Mouse (Mus musculus) stomach, embryonic 14.5 days (tissue): ENCODE measurements around the gene Uvrag. TPM values are rescaled to one million over a fixed set of nuclear protein-coding genes. Genes with fewer than 3 reads are reported as not detected.

Experiments
- ATAC-seq: fragments of 200-750 bp; cut with Nextera tagmentation; 2 replicates; pipeline ENCODE4 v1.8.0; 2017; ENCODE audit warnings: low read depth, moderate TSS enrichment; ENCODE audit not compliant: insufficient number of reproducible peaks, insufficient read depth, low FRiP score
- H3K27ac ChIP-seq: fragments of 300-500 bp; sonication (generic); 2 replicates; pipeline ENCODE4 v1.5.1; 2014; ENCODE audit warnings: mild to moderate bottlenecking, low read length, moderate library complexity, mixed read lengths
- H3K27me3 ChIP-seq: fragments of 300-500 bp; sonication (generic); 2 replicates; pipeline ENCODE4 v1.6.1; 2014; ENCODE audit warnings: low read length, control low read depth, mixed read lengths; ENCODE audit not compliant: control insufficient read depth, insufficient read depth
- H3K36me3 ChIP-seq: fragments of 300-500 bp; sonication (generic); 2 replicates; pipeline ENCODE4 v1.6.1; 2014; ENCODE audit warnings: mild to moderate bottlenecking, control low read depth, low read length, moderate library complexity, mixed read lengths; ENCODE audit not compliant: control insufficient read depth, insufficient read depth
- H3K4me1 ChIP-seq: fragments of 300-500 bp; sonication (generic); 2 replicates; pipeline ENCODE4 v1.6.1; 2014; ENCODE audit warnings: low read length, control low read depth, mixed read lengths; ENCODE audit not compliant: control insufficient read depth, insufficient read depth
- H3K4me2 ChIP-seq: fragments of 300-500 bp; sonication (generic); replicated peaks from 2 replicates; pipeline ENCODE4 v1.6.1; 2014; ENCODE audit warnings: low read depth, low read length, control low read depth
- H3K4me3 ChIP-seq: fragments of 300-500 bp; sonication (generic); 2 replicates; pipeline ENCODE4 v1.5.1; 2014; ENCODE audit warnings: low read depth, low read length, control low read depth
- H3K9ac ChIP-seq: fragments of 300-500 bp; sonication (generic); replicated peaks from 2 replicates; pipeline ENCODE4 v1.6.1; 2014; ENCODE audit warnings: low read depth, mild to moderate bottlenecking, control low read depth, low read length, moderate library complexity, mixed read lengths
- H3K9me3 ChIP-seq: fragments of 300-500 bp; sonication (generic); 2 replicates; pipeline ENCODE4 v1.6.1; 2016; ENCODE audit warnings: low read depth, low read length, control low read depth; ENCODE audit not compliant: control insufficient read depth
- WGBS: fragments of 180-500 bp; shearing (Covaris S2); extraction: QIAGEN DNeasy Blood & Tissue Kit; methylation state at CpG from one replicate; pipeline ENCODE4 v1.1.7; 2014; 5-methylcytosine and 5-hydroxymethylcytosine counted together
- polyA plus RNA-seq: library from polyadenylated mRNA; unstranded; fragments of >200 nt; fragmentation: Nextera tagmentation; extraction: Ambion mirVana; gene quantifications from 2 replicates; pipeline ENCODE4 v1.2.1, GENCODE M21; 2014

Uvrag gene
- polyA plus RNA-seq, 1 experiment from 2014 or later = 23.9 TPM

DNA sequence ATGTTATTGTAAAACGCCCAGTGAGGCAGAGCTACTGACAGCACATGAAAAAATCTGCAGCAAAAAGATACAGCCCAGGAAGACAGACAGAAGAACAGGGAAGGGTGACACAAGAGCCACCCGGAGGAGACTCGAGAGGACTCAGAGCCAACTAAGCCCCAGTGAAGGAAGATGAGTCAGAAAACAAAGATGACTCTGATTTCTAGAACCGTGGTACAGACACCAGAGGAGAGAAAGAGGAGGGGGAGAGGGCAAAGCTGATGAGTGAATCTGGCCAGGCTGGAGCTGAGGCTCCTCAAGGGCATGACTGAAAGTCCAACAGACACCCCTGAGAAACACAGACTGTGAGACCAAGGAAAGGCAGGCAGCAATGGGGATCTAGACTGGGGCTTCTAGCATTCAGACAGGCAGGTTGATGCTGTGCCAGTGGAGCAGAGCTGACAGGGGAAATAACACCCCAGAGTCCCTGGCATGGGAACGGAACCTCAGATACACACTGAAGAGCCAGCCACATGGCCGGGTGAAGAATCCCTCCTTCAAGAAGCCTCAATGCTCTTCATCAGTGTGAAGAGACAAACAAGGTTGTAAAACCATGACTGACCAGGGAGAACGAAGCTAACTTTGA, 79.8 kb downstream of the Uvrag start:
- Histone ChIP-seq H3K27me3 (no peaks in the 10 kb centered on the region), H3K4me2 (no peak overlapping the region), H3K4me1 (peaks cover 7% of the 10 kb centered on the region; the same call in 1 of the 2 replicates), H3K27ac (no peak overlapping the region), H3K4me3 (no peak overlapping the region), H3K9ac (no peak overlapping the region), H3K36me3 (no peaks in the 10 kb centered on the region), H3K9me3 (no peaks in the 10 kb centered on the region)
- WGBS = 77% methylated on average over 7 of the region's 7 CpGs
- ATAC-seq = no peak

- 91% methylated on average over 5 of the region's 5 CpGs for WGBS
- Histone ChIP-seq H3K9me3 (no peaks in the 10 kb centered on the region), H3K9ac (no peak overlapping the region), H3K4me2 (no peak overlapping the region), H3K27ac (no peak overlapping the region), H3K4me3 (no peak overlapping the region), H3K36me3 (no peaks in the 10 kb centered on the region), H3K27me3 (no peaks in the 10 kb centered on the region), H3K4me1 (peaks cover under 1% of the 10 kb centered on the region; the same call in 1 of the 2 replicates)
- no peak for ATAC-seq
Measured at GRCm38 (mm10) chr7:99060476-99060875, 80.5 kb downstream of the Uvrag start.

DNA sequence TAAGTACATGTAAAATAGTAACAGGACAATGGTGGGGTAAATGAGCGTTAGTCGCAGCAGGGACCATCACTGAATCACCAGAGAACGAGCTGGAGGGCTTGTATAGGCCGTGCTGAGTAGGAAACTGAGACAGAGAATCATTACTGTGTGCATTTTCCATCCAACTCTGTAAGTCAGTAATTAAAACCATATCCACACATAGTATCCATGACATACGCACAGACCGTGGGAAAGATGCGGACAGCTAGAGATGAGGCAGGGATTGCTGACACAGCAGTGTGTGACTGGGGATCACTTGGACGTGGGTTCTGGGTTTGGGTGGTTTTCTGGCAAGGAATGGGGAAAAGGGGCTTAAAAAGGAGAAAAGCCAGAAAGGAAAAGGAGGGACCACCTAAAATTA, 81.0 kb downstream of the Uvrag start:
- no peaks in the 10 kb centered on the region for H3K9me3 ChIP-seq
- H3K4me3 ChIP-seq = no peak overlapping the region
- no peak overlapping the region for H3K4me2 ChIP-seq
- H3K27ac ChIP-seq = no peak overlapping the region
- no peak overlapping the region for H3K9ac ChIP-seq
- ATAC-seq = no peak
- 90% methylated on average over 8 of the region's 8 CpGs for WGBS
- no peaks in the 10 kb centered on the region for H3K36me3 ChIP-seq
- H3K27me3 ChIP-seq = no peaks in the 10 kb centered on the region
- H3K4me1 ChIP-seq = no peaks in the 10 kb centered on the region

DNA sequence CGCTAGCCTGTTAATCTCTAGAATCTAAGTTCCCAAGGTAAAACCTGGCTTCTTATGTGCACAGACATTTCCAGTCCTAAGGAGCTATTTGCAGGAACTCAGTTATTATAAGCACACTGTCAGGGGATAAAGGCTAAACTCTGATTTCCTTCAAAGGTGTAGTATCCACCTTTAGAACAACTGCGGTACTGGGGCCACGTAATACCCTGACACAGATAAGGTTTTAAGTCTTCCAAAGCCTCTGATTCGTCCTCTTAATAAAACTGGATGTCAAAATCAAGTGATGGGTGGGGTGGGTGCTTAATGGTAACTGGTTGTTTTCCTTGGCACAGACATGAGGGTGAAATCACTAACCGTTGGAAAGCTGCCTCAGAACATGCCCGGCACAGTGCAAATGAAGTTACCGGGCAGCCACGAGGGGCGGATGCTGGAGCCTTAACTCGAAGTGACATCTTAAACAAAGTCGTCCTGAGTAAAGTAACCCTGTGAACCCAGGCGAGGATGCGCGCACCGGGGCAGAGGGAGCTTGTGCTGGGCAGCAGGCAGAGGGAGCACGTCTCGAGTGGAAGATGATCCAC, 83.8 kb downstream of the Uvrag start:
- H3K36me3 ChIP-seq = no peaks in the 10 kb centered on the region
- H3K27me3 ChIP-seq = no peaks in the 10 kb centered on the region
- no peak overlapping the region for H3K9ac ChIP-seq
- WGBS = 79% methylated on average over 17 of the region's 17 CpGs
- no peak for ATAC-seq
- no peaks in the 10 kb centered on the region for H3K4me1 ChIP-seq
- no peak overlapping the region for H3K4me2 ChIP-seq
- no peak overlapping the region for H3K4me3 ChIP-seq
- H3K9me3 ChIP-seq = no peaks in the 10 kb centered on the region; the same call in 1 of the 2 replicates
- no peak overlapping the region for H3K27ac ChIP-seq

DNA sequence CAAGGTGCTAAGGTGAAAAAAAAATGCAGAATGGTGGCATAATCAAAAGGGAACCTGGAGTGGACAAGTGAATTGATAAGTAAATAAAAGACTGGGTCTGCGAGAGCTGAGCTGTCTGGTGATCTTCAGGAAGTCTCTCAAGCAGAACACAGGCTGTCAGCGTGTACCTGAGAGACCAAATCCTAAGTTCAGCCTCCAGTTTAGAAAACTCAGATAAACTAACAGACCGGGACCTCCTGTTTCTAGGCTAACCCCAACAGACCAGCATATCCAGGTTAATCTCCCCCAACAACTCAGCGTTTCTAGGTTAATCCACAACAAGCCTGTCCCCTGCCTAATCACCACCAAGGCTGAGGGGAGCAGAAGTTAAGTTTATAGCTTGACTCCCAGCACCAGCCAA, 87.3 kb downstream of the Uvrag start:
- no peaks in the 10 kb centered on the region for H3K27me3 ChIP-seq
- H3K9ac ChIP-seq = no peak overlapping the region
- H3K27ac ChIP-seq = no peak overlapping the region
- no peak for ATAC-seq
- no peak overlapping the region for H3K4me3 ChIP-seq
- no peak overlapping the region for H3K4me2 ChIP-seq
- no peaks in the 10 kb centered on the region; the same call in 1 of the 2 replicates for H3K9me3 ChIP-seq
- WGBS = 88% methylated on average over 4 of the region's 4 CpGs
- no peaks in the 10 kb centered on the region; the same call in 1 of the 2 replicates for H3K36me3 ChIP-seq
- H3K4me1 ChIP-seq = peaks cover 3% of the 10 kb centered on the region; the same call in 1 of the 2 replicates

GRCm38 (mm10) chr7:99052471-99053241, 88.3 kb downstream of the Uvrag start:
- no peaks in the 10 kb centered on the region; the same call in 1 of the 2 replicates for H3K36me3 ChIP-seq
- no peaks in the 10 kb centered on the region; the same call in 1 of the 2 replicates for H3K9me3 ChIP-seq
- no peak for ATAC-seq
- 87% methylated on average over 6 of the region's 6 CpGs for WGBS
- no peaks in the 10 kb centered on the region for H3K27me3 ChIP-seq
- no peak overlapping the region for H3K9ac ChIP-seq
- H3K4me3 ChIP-seq = no peak overlapping the region
- H3K4me1 ChIP-seq = peaks cover 3% of the 10 kb centered on the region; the same call in 1 of the 2 replicates
- no peak overlapping the region for H3K27ac ChIP-seq
- H3K4me2 ChIP-seq = no peak overlapping the region

- Histone ChIP-seq H3K27me3 (no peaks in the 10 kb centered on the region), H3K9me3 (no peaks in the 10 kb centered on the region; the same call in 1 of the 2 replicates), H3K36me3 (no peaks in the 10 kb centered on the region; the same call in 1 of the 2 replicates), H3K4me1 (peaks cover 15% of the 10 kb centered on the region), H3K9ac (no peak overlapping the region), H3K27ac (no peak overlapping the region), H3K4me2 (no peak overlapping the region), H3K4me3 (no peak overlapping the region)
- no peak for ATAC-seq
- 53% methylated on average over 1 of the region's 1 CpGs for WGBS
Measured at GRCm38 (mm10) chr7:99050882-99051281, 90.1 kb downstream of the Uvrag start.

DNA sequence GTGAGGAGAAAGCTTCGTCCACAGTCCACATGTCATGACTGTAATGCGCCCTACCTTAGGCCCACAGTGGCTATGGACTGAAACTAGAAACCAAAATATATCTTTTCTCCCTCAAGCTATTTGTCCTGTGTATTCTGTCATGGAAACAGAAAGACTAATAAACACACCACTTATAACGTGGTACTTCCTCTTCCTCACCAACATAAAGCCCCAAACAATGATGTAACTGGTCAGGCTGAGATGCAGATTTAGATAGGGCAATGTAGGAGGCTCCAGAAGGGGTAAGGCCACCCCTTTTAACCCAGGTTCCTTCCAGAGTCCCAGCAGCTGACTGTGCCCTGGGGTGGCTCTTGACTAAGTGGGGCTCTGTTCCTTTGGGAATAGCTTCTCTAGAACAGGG, 91.0 kb downstream of the Uvrag start:
- Histone ChIP-seq H3K27me3 (no peaks in the 10 kb centered on the region), H3K27ac (no peak overlapping the region), H3K4me3 (no peak overlapping the region), H3K36me3 (no peaks in the 10 kb centered on the region; the same call in 1 of the 2 replicates), H3K9me3 (no peaks in the 10 kb centered on the region; the same call in 1 of the 2 replicates), H3K4me2 (no peak overlapping the region), H3K4me1 (peaks cover 25% of the 10 kb centered on the region), H3K9ac (no peak overlapping the region)
- 78% methylated on average over 3 of the region's 3 CpGs for WGBS
- ATAC-seq = no peak
